23 mouse cellular contexts compared by ENCODE assay signal in the genomic region with DNA sequence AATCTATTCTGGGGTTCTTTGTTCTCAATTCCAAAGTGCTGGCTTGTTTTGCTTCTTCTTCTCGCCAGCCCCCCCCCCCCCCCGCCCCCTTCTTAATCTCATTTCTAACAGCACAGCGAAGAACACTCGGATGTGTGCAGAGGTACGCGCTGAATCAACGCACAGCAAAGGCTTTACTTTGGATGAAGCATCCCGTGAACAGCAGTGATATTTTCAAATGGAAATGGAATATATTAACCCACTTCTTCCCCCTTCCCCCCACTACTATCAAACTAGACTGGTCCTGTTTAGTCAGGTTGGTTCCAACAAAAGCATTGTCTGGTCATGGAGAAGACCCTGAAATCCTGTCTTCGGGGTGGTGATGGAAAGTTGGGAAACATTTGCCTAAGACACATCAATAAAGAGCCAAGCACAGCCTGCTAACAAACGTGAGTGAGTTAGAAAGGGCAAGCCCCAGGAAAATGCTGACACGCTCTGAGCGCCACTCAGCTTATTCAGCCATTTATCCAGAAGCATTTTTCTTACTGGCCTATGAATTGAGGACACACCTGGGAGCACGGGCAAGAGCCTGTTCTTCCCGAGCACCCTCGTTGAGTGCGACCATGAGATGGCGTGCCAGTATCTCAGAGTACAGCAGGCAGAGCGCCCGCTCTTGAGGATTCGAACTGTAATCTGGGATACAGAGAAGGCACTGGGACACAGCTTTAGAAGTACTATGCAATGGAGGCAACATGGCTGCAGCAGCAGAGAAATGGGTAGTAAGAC. TPM values are rescaled to one million over a fixed set of nuclear protein-coding genes. Genes with fewer than 3 reads are reported as not detected.
DNase-seq lines count a peak whose midpoint lies in the region; ATAC-seq lines count a peak whose summit lies in the region.
"Had no signal": no experiment of that assay in that cellular context is flagged by ENCODE, and none has a peak within 500 bp of the region (broad histone marks: within the 10 kb centered on the region; RNA-seq: fewer than 3 reads in every experiment).

No protein-coding gene starts in this region.

- DNase-seq in R1 (ENCODE audit: low read depth, low spot score): peak; percentile 55
- no peak for DNase-seq in forebrain, embryonic 14.5 days (ENCODE audit: low spot score)
- no peak for DNase-seq in layer of hippocampus, adult 9-11 months
- DNase-seq in ovary, postnatal 10 days (ENCODE audit: low spot score): no peak
- DNase-seq in heart, postnatal 36 days: no peak
- no peak for DNase-seq in layer of hippocampus, adult 8-10 months (ENCODE audit: low spot score in 2 of 2)
- DNase-seq: adrenal gland, adult 2 months; cerebellum, adult 18-20 months; cerebellum, postnatal 14 days; heart, postnatal 4 days; kidney, adult 18-20 months; liver, embryonic 13.5 days; lung, adult 2 months; thymus, adult 2 months; thymus, postnatal 4 days had no signal

- H3K4me1 ChIP-seq in forebrain, embryonic 14.5 days (ENCODE audit: control insufficient read depth, insufficient read depth, low read length): peaks cover 3% of the 10 kb centered on the region; the same call in 1 of the 2 replicates
- peaks cover 14% of the 10 kb centered on the region for H3K4me1 ChIP-seq in midbrain, embryonic 12.5 days
- H3K4me1 ChIP-seq: embryonic facial prominence, embryonic 12.5 days; liver, embryonic 13.5 days; megakaryocyte, embryonic 14.5 days; neural tube, embryonic 12.5 days had no signal

- no peak overlapping the region for H3K27ac ChIP-seq in forebrain, embryonic 14.5 days (ENCODE audit: low read depth, low read length)
- H3K27ac ChIP-seq in midbrain, embryonic 12.5 days (replicated peaks): no peak overlapping the region
- H3K27ac ChIP-seq: hindbrain, embryonic 14.5 days; kidney, postnatal 0 days; limb, embryonic 13.5 days; liver, embryonic 13.5 days; neural tube, embryonic 12.5 days had no signal

- no peaks in the 10 kb centered on the region for H3K9me3 ChIP-seq in forebrain, embryonic 14.5 days (replicated peaks; ENCODE audit: control insufficient read depth, low read length)
- no peaks in the 10 kb centered on the region for H3K9me3 ChIP-seq in midbrain, embryonic 12.5 days
- H3K9me3 ChIP-seq: embryonic facial prominence, embryonic 12.5 days; limb, embryonic 13.5 days; liver, embryonic 13.5 days; neural tube, embryonic 12.5 days had no signal

- H3K4me3 ChIP-seq in forebrain, embryonic 14.5 days (ENCODE audit: low read depth, low read length): no peak overlapping the region
- no peak overlapping the region for H3K4me3 ChIP-seq in midbrain, embryonic 12.5 days
- H3K4me3 ChIP-seq: embryonic facial prominence, embryonic 12.5 days; limb, embryonic 13.5 days; liver, embryonic 13.5 days; megakaryocyte, embryonic 14.5 days; neural tube, embryonic 12.5 days had no signal

- intact Hi-C loops in heart, postnatal 36 days (cut with DNase I): no loop called here

- H3K4me2 ChIP-seq in forebrain, embryonic 14.5 days (ENCODE audit: low read length): peak overlapping the region; percentile 9; the same call in 1 of the 2 replicates
- peak overlapping the region; percentile 32 for H3K4me2 ChIP-seq in midbrain, embryonic 12.5 days (replicated peaks)
- H3K4me2 ChIP-seq: embryonic facial prominence, embryonic 12.5 days; hindbrain, embryonic 14.5 days; limb, embryonic 13.5 days; liver, embryonic 13.5 days; neural tube, embryonic 12.5 days had no signal

- no peak for ATAC-seq in forebrain, embryonic 14.5 days
- ATAC-seq in midbrain, embryonic 12.5 days (ENCODE audit: low FRiP score, low read depth): no peak; the same call in 1 of the 2 replicates
- ATAC-seq: inflammation-experienced regulatory T-cells, adult 6 months had no signal

- H3K9ac ChIP-seq in forebrain, embryonic 14.5 days (ENCODE audit: low read length): no peak overlapping the region
- H3K9ac ChIP-seq in midbrain, embryonic 12.5 days (replicated peaks): no peak overlapping the region
- H3K9ac ChIP-seq: embryonic facial prominence, embryonic 12.5 days; hindbrain, embryonic 14.5 days; limb, embryonic 13.5 days; liver, embryonic 13.5 days; neural tube, embryonic 12.5 days had no signal

- H3K36me3 ChIP-seq in forebrain, embryonic 14.5 days (ENCODE audit: control insufficient read depth, insufficient read depth, low read length): no peaks in the 10 kb centered on the region
- no peaks in the 10 kb centered on the region for H3K36me3 ChIP-seq in midbrain, embryonic 12.5 days
- H3K36me3 ChIP-seq: embryonic facial prominence, embryonic 12.5 days; limb, embryonic 13.5 days; liver, embryonic 13.5 days; neural tube, embryonic 12.5 days had no signal

- H3K27me3 ChIP-seq in forebrain, embryonic 14.5 days (replicated peaks; ENCODE audit: control insufficient read depth, insufficient read depth, low read length): no peaks in the 10 kb centered on the region
- peaks cover 5% of the 10 kb centered on the region; the same call in 1 of the 2 replicates for H3K27me3 ChIP-seq in midbrain, embryonic 12.5 days
- H3K27me3 ChIP-seq: embryonic facial prominence, embryonic 12.5 days; limb, embryonic 13.5 days; liver, embryonic 13.5 days; megakaryocyte, embryonic 14.5 days; neural tube, embryonic 12.5 days had no signal

- WGBS in forebrain, embryonic 14.5 days: 66% methylated on average over 20 of the region's 20 CpGs
- 64% methylated on average over 20 of the region's 20 CpGs for WGBS in midbrain, embryonic 12.5 days

RNA-seq across cellular contexts. Expression of gene Rpl37a, which starts 54.1 kb away (rescaled TPM):
- 1,225 and 1,554 TPM in 2 replicates for polyA plus RNA-seq in forebrain, embryonic 14.5 days (2014; fragmentation: Nextera tagmentation; extraction: Ambion mirVana)
- polyA plus RNA-seq in midbrain, embryonic 12.5 days (2016; fragmentation: Nextera tagmentation; extraction: Ambion mirVana): 1,367 and 1,416 TPM in 2 replicates
- 100 to 1,000 TPM; 587 to 604 TPM for total RNA-seq in heart, postnatal 36 days (2021)
- total RNA-seq in layer of hippocampus, adult 8-10 months (2022): 100 to 1,000 TPM; 603 to 734 (median 658) TPM

RNA-seq across cellular contexts. Expression of gene Igfbp2, which starts 59.1 kb away (rescaled TPM):
- polyA plus RNA-seq in forebrain, embryonic 14.5 days (2014; fragmentation: Nextera tagmentation; extraction: Ambion mirVana): 384 and 410 TPM in 2 replicates
- 548 and 637 TPM in 2 replicates for polyA plus RNA-seq in midbrain, embryonic 12.5 days (2016; fragmentation: Nextera tagmentation; extraction: Ambion mirVana)
- total RNA-seq in heart, postnatal 36 days (2021): under 1 TPM in 1 of 2 experiments, not detected in 1; 0.22 TPM
- 10 to 100 TPM; 36.7 to 56.7 (median 47.3) TPM for total RNA-seq in layer of hippocampus, adult 8-10 months (2022)
- polyA plus RNA-seq: inflammation-experienced regulatory T-cells, adult 6 months had no signal

Comparison
In these comparisons a context has a peak if more than half of its experiments do, and no peak if none do; other contexts are left out.
1. RNA of gene Igfbp2, which starts 59.1 kb away (total RNA-seq): 36.7 to 56.7 TPM in layer of hippocampus, adult 8-10 months; 0.22 TPM in heart, postnatal 36 days; every median in the first group is over 10 times any median in the second.